Mouse (Mus musculus) colon, adult 2 months (tissue): ENCODE measurements around the gene E430018J23Rik. TPM values are rescaled to one million over a fixed set of nuclear protein-coding genes. Genes with fewer than 3 reads are reported as not detected.

Source experiments
- polyA plus RNA-seq: library from polyadenylated mRNA; depleted of rRNA; stranded (reverse); fragments of >200 nt; gene quantifications from 2 replicates; pipeline ENCODE4 v1.2.3, GENCODE M21; 2012; rRNA removed

E430018J23Rik gene
- 9.8 and 10.4 TPM in 2 replicates for polyA plus RNA-seq

GRCm38 (mm10) chr7:127393157-127393943 lies at the start of gene E430018J23Rik:
E430018J23Rik (minus strand) TSS chr7:127393629.

DNA sequence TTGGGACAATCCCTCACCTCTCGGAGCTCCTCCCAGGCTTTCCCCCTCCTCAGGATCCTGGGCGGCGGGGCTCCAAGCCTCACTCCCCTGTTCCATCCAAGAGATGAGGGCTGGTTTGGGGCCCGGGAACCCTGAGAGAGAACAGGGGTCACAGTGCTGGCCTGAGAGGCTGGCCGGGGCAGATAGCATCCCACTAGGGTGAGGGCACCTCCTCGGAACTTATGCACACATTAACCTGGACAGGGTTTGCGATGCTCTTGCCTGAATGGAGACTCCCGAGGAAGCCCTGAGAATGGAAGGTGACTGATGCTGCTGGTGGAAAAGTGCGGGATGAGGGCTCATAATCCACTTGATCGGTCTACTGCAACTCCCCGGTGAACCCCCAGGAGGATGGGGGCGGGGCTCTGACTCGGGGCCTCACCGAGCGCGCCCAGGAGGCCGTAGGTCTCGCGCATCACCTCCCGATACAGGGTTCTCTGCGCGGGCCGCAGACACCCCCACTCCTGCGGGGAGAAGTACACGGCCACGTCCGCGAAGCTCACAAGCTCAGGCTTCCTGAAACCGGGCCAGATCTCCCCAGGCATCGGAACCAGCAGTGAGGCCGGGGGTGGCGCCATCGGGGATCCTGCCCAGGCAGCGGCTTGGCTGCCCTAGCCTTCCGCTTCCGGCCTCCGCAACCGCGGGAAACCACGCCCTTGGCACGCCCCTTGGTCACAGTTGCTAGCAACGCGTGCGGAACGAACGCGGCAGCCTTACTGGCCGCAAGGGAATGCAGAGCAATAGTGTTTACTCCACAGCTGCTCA lies 28.2 kb upstream of the E430018J23Rik start, which contains the start of gene Zfp688:
TSS of gene Zfp688 (minus strand) at position 681 of the 804 bp plus-strand sequence.

GRCm38 (mm10) chr7:127406002-127406987 lies 12.9 kb upstream of the E430018J23Rik start, which contains the start of gene Zfp764:
Zfp764 (minus strand) TSS chr7:127406822.

GRCm38 (mm10) chr7:127386641-127387392 lies 6.6 kb downstream of the E430018J23Rik start, which contains the start of gene 9130019O22Rik:
9130019O22Rik (minus strand) TSS chr7:127387166.

DNA sequence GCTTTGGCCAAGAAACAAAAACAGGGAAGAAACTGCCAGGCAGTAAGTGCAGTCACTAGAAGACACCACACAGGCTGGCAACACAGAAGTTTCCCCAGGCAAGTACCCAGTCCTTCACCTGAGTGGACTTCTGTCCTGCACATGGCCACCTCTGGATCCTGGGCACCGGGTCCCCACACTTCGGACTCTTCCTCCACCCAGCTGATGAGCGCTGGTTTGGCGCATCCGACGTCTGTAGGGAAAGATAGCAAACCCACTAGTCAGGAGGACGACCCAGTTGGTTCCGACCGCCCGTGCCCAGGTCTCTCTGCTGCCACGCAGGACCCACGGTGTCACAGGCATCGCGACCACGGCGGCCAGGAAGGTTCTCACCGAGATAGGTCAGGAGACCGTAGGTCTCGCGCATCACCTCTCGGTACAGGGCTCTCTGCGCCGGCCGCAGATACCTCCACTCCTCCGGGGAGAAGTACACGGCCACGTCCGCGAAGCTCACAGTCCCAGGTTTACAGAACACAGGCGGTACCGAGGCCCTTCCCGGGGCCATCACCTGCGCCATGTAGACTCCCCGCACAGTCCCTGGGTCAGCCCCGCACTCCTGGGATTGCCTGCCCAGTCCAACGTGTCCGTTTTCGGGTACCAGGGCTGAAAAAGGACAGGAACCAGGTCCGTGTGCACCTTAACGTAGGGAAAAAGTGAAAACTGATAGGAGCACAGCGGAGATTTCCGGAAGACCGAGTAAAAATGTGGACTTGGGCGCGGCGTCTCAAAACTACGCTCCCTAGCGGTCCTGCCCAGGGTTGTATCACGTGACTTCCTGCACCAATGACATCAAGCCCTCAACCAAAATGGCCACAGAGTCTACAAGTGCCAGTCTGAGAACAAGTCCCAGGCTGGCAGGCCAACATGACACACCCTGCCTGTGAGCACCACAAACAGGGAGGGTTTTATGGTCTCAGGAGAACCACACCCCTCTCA lies 17.9 kb downstream of the E430018J23Rik start, which contains the start of gene Zfp747:
TSS of gene Zfp747 (minus strand) at position 780 of the 975 bp plus-strand sequence.

GRCm38 (mm10) chr7:127345512-127346325 lies 47.7 kb downstream of the E430018J23Rik start, which contains the start of gene Zfp768:
Zfp768 (minus strand) TSS chr7:127345589.

Other genes with a start within 250 kb of the E430018J23Rik start
- gene Cd2bp2, start 197.6 kb downstream of the E430018J23Rik start, polyA plus RNA-seq = 17.7 and 20.8 TPM in 2 replicates
- gene Tbc1d10b, start 185.2 kb downstream of the E430018J23Rik start, polyA plus RNA-seq = 36.0 and 42.8 TPM in 2 replicates
- 0.43 and 0.79 TPM in 2 replicates for gene Mylpf, start 184.7 kb downstream of the E430018J23Rik start, polyA plus RNA-seq
- gene Zfp553, start 160.6 kb downstream of the E430018J23Rik start, polyA plus RNA-seq = 12.1 and 13.0 TPM in 2 replicates
- gene Sept1, start 160.5 kb downstream of the E430018J23Rik start, polyA plus RNA-seq = 14.1 and 15.4 TPM in 2 replicates
- 99.4 and 116 TPM in 2 replicates for gene Zfp771, start 149.4 kb downstream of the E430018J23Rik start, polyA plus RNA-seq
- gene Dctpp1, start 132.9 kb downstream of the E430018J23Rik start, polyA plus RNA-seq = 67.0 and 72.9 TPM in 2 replicates
- 34.1 and 39.1 TPM in 2 replicates for gene Sephs2, start 119.6 kb downstream of the E430018J23Rik start, polyA plus RNA-seq
- gene Itgal, start 97.4 kb downstream of the E430018J23Rik start, polyA plus RNA-seq = 3.6 and 5.0 TPM in 2 replicates
- gene Zfp768, start 48.0 kb downstream of the E430018J23Rik start, polyA plus RNA-seq = 50.1 and 52.5 TPM in 2 replicates
- 13.0 and 13.4 TPM in 2 replicates for gene Zfp747, start 17.6 kb downstream of the E430018J23Rik start, polyA plus RNA-seq
- 4.5 and 4.7 TPM in 2 replicates for gene 9130019O22Rik, start 6.5 kb downstream of the E430018J23Rik start, polyA plus RNA-seq
- 7.7 and 7.9 TPM in 2 replicates for gene Zfp764, start 13.2 kb upstream of the E430018J23Rik start, polyA plus RNA-seq
- gene Zfp688, start 28.4 kb upstream of the E430018J23Rik start, polyA plus RNA-seq = 24.4 and 29.7 TPM in 2 replicates
- gene Zfp689, start 55.5 kb upstream of the E430018J23Rik start, polyA plus RNA-seq = 4.1 and 4.6 TPM in 2 replicates
- gene Prr14, start 66.0 kb upstream of the E430018J23Rik start, polyA plus RNA-seq = 75.9 and 78.1 TPM in 2 replicates
- gene Fbrs, start 85.6 kb upstream of the E430018J23Rik start, polyA plus RNA-seq = 24.0 and 34.3 TPM in 2 replicates
- gene Srcap, start 118.4 kb upstream of the E430018J23Rik start, polyA plus RNA-seq = 19.2 TPM in 2 replicates
- 9.9 and 12.4 TPM in 2 replicates for gene Gm42715, start 126.0 kb upstream of the E430018J23Rik start, polyA plus RNA-seq
- gene Tmem265, start 167.8 kb upstream of the E430018J23Rik start, polyA plus RNA-seq = 0.83 and 2.6 TPM in 2 replicates
- gene Phkg2, start 179.7 kb upstream of the E430018J23Rik start, polyA plus RNA-seq = 55.0 and 55.1 TPM in 2 replicates
- 3.1 and 3.2 TPM in 2 replicates for gene Ccdc189, start 195.0 kb upstream of the E430018J23Rik start, polyA plus RNA-seq
- 24.1 and 24.4 TPM in 2 replicates for gene Rnf40, start 195.1 kb upstream of the E430018J23Rik start, polyA plus RNA-seq
- 8.3 and 8.5 TPM in 2 replicates for gene Zfp629, start 222.2 kb upstream of the E430018J23Rik start, polyA plus RNA-seq